Mouse (Mus musculus): Measurements from ENCODE around the gene Ostf1.

DNA sequence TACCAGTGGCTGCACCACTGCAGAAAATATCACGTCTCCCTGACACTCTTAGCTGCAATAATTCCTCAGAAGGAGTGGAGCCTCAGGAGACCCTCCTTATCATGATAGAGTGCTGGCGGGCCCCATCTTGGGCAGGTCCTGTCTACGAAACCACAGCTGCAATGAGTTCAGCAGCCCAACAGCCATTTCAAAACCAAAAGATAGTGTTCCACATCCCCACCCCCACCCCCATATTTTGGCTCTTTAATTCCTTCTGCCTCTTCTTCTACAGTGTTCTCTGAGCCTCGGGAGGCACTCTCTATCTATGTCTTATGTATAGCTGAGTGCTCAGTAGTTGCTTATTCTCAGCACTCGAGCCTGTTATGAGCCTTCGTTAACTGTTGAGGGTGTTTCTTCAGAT is 18.9 kb upstream of the Ostf1 start:
- TF ChIP-seq POLR2A (IDR thresholded peaks at IDR 0.05; ENCODE audit: insufficient read length, low read depth) (no peak), TCF12 (IDR thresholded peaks at IDR 0.05; ENCODE audit: insufficient read depth, poor library complexity, severe bottlenecking) (no peak), MAX (IDR thresholded peaks at IDR 0.05; ENCODE audit: low read depth) (no peak), TCF3 (IDR thresholded peaks at IDR 0.05; ENCODE audit: insufficient read length, low read depth) (no peak), MYOG (IDR thresholded peaks at IDR 0.05; ENCODE audit: control insufficient read depth in 1 of 3, insufficient read depth in 1 of 3, insufficient read length in 2 of 3, low read depth in 2 of 3) (no peak), REST (IDR thresholded peaks at IDR 0.05; ENCODE audit: insufficient read depth, insufficient read length) (no peak)
